Mouse (Mus musculus) spleen, postnatal 10 days (tissue): ENCODE results near the gene Dlgap1.

ENCODE experiments used
- DNase-seq, 2 experiments: peaks; one replicate each; pipeline ENCODE4 v3.0.0; 2021 to 2022; ENCODE audit warnings: low spot score in 2 of 2

Gene Dlgap1

GRCm38 (mm10) chr17:69969021-69969815, at the start of gene Dlgap1:
Gene Dlgap1 (plus strand): TSS chr17:69969073.
- DNase-seq, result peak in 1 of 2 experiments; percentile 16

- no peak for DNase-seq
Measured at GRCm38 (mm10) chr17:69954936-69955335, 13.9 kb upstream of the Dlgap1 start.

- DNase-seq, result no peak
Measured at GRCm38 (mm10) chr17:69969816-69970750, 1.2 kb downstream of the Dlgap1 start.

- no peak for DNase-seq
Measured at GRCm38 (mm10) chr17:69973081-69973480, 4.2 kb downstream of the Dlgap1 start.

GRCm38 (mm10) chr17:69973991-69974390, 5.1 kb downstream of the Dlgap1 start:
- no peak for DNase-seq

- DNase-seq, result no peak
Measured at GRCm38 (mm10) chr17:69982236-69982923, 13.5 kb downstream of the Dlgap1 start.

GRCm38 (mm10) chr17:69996406-69996805, 27.5 kb downstream of the Dlgap1 start:
- DNase-seq, result no peak

GRCm38 (mm10) chr17:70002026-70002425, 33.2 kb downstream of the Dlgap1 start:
- no peak for DNase-seq

GRCm38 (mm10) chr17:70004628-70005027, 35.8 kb downstream of the Dlgap1 start:
- no peak for DNase-seq

GRCm38 (mm10) chr17:70007607-70008006, 38.7 kb downstream of the Dlgap1 start:
- DNase-seq, result no peak

- no peak for DNase-seq
Measured at GRCm38 (mm10) chr17:70016511-70016910, 47.6 kb downstream of the Dlgap1 start.

- no peak for DNase-seq
Measured at GRCm38 (mm10) chr17:70020376-70020775, 51.5 kb downstream of the Dlgap1 start.

- DNase-seq, result no peak
Measured at GRCm38 (mm10) chr17:70022618-70023017, 53.7 kb downstream of the Dlgap1 start.

GRCm38 (mm10) chr17:70034862-70035261, 66.0 kb downstream of the Dlgap1 start:
- DNase-seq, result no peak

GRCm38 (mm10) chr17:70040751-70041430, 72.0 kb downstream of the Dlgap1 start:
- no peak for DNase-seq

- DNase-seq, result no peak
Measured at GRCm38 (mm10) chr17:70068281-70068680, 99.4 kb downstream of the Dlgap1 start.

GRCm38 (mm10) chr17:70072066-70072465, 103.2 kb downstream of the Dlgap1 start:
- DNase-seq, result no peak

- no peak for DNase-seq
Measured at GRCm38 (mm10) chr17:70088220-70088619, 119.3 kb downstream of the Dlgap1 start.

GRCm38 (mm10) chr17:70090737-70091136, 121.9 kb downstream of the Dlgap1 start:
- no peak for DNase-seq

- DNase-seq, result no peak
Measured at GRCm38 (mm10) chr17:70129151-70129550, 160.3 kb downstream of the Dlgap1 start.

- DNase-seq, result no peak
Measured at GRCm38 (mm10) chr17:70169831-70170230, 201.0 kb downstream of the Dlgap1 start.
